In the genomic region with DNA sequence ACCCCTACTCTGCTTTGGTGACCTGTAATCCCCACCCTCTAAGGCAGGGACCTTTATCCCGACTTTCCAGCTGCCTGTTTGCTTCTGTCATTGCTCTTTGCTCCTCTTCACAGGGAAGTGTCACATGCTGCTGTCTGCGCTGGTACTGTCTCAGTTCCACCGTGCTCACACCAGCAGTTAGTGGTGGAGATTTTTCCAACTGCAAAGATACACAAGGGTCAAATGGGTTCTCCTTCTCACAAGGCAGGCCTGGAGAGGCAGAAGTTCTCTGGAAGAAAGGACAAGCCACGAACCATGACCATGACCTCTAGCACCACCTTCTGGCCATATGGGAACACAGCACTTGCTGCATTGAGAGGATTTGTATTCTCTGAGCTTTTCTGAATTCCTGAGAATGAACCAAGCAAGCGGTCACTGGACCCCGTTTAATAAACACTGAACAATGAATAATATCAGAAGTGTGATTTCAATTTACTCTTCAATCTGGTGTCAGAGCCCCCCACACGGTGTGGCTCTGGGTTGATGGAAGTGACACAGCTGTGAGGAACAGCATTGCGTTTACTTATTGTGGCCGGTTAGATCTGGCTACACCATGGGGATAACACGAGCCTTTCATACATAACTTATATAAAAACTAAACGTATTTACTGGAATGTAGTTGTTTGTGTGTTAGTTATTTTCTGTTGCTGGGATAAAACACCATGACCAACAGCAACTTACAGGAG, we compare ENCODE assay signal across 8 mouse cellular contexts. TPM values are rescaled to one million over a fixed set of nuclear protein-coding genes. Genes with fewer than 3 reads are reported as not detected.
A peak's percentile ranks its signal among the peaks of the same experiment; 100 is the strongest.
DNase-seq lines count a peak whose midpoint lies in the region; ATAC-seq and TF ChIP-seq lines count a peak whose summit lies in the region.

No protein-coding gene starts in this region.

- H3K9ac ChIP-seq in lung, postnatal 0 days (replicated peaks; ENCODE audit: low read depth) = no peak overlapping the region

- no peaks in the 10 kb centered on the region for H3K27me3 ChIP-seq in lung, postnatal 0 days (replicated peaks; ENCODE audit: insufficient read depth, low read length)

- H3K4me2 ChIP-seq in lung, postnatal 0 days (replicated peaks; ENCODE audit: low read depth, low read length) = no peak overlapping the region

- H3K9me3 ChIP-seq in lung, postnatal 0 days (ENCODE audit: low read length) = no peaks in the 10 kb centered on the region

- H3K27ac ChIP-seq in lung, postnatal 0 days (ENCODE audit: low read length) = no peak overlapping the region

- intact Hi-C loops in heart, postnatal 10 days (cut with DNase I) = loop anchor here (1.0 kb wide), 1 partner anchor 107 kb away; no protein-coding TSS in a partner anchor

- H3K4me3 ChIP-seq in lung, postnatal 0 days (ENCODE audit: low read depth, low read length) = no peak overlapping the region

- WGBS in lung, postnatal 0 days = 29% methylated on average over 11 of the region's 11 CpGs

- no peaks in the 10 kb centered on the region for H3K4me1 ChIP-seq in lung, postnatal 0 days (ENCODE audit: insufficient read depth, low read depth, low read length)

- no peaks in the 10 kb centered on the region for H3K36me3 ChIP-seq in lung, postnatal 0 days (ENCODE audit: insufficient read depth, low read length)

- ATAC-seq in lung, postnatal 0 days = peak; percentile 38; the same call in 1 of the 2 replicates

- TF ChIP-seq EP300 in lung, postnatal 0 days (IDR thresholded peaks at IDR 0.05) = no peak

- peak; percentile 52 for DNase-seq in adrenal gland, adult 2 months
- DNase-seq in adrenal gland, adult 18-20 months (ENCODE audit: low spot score in 2 of 2) = no peak
- DNase-seq in adrenal gland, postnatal 14 days = peak; percentile 75
- peak; percentile 73 for DNase-seq in embryo, embryonic 9.5 days (ENCODE audit: extremely low spot score)
- DNase-seq in heart, postnatal 10 days = peak; percentile 79 to 83
- peak; percentile 79 for DNase-seq in kidney, postnatal 10 days
- DNase-seq in lung, postnatal 0 days (ENCODE audit: low spot score) = peak; percentile 76
- DNase-seq in retina, embryonic 14.5 days (ENCODE audit: low spot score) = peak; percentile 92

- TF ChIP-seq CTCF in lung, postnatal 0 days (IDR thresholded peaks at IDR 0.05) = peak; percentile 90

RNA-seq across cellular contexts. Expression of gene Adra1d, which starts 32.0 kb away (rescaled TPM):
- 10 to 100 TPM; 26.1 to 30.8 TPM for total RNA-seq in adrenal gland, adult 2 months (2021)
- 50.8 and 66.2 TPM in 2 replicates for polyA plus RNA-seq in adrenal gland, adult 2 months (2012; rRNA removed)
- 10 to 100 TPM; 37.0 to 44.1 TPM for total RNA-seq in adrenal gland, adult 18-20 months (2021)
- total RNA-seq in adrenal gland, postnatal 14 days (2021) = 16.9 and 22.4 TPM in 2 replicates
- 1 to 10 TPM; 4.3 to 4.5 TPM for total RNA-seq in heart, postnatal 10 days (2021)
- 1.6 and 2.4 TPM in 2 replicates for polyA plus RNA-seq in lung, postnatal 0 days (2015; fragmentation: Nextera tagmentation; extraction: Ambion mirVana)

RNA-seq across cellular contexts. Expression of gene Smox, which starts 38.8 kb away (rescaled TPM):
- total RNA-seq in adrenal gland, adult 2 months (2021) = 10 to 100 TPM; 24.3 to 33.1 TPM
- 29.3 and 37.6 TPM in 2 replicates for polyA plus RNA-seq in adrenal gland, adult 2 months (2012; rRNA removed)
- total RNA-seq in adrenal gland, adult 18-20 months (2021) = 10 to 100 TPM; 24.7 to 28.3 TPM
- total RNA-seq in adrenal gland, postnatal 14 days (2021) = 21.8 and 25.1 TPM in 2 replicates
- 10 to 100 TPM; 29.7 to 35.2 TPM for total RNA-seq in heart, postnatal 10 days (2021)
- 31.0 and 31.1 TPM in 2 replicates for polyA plus RNA-seq in lung, postnatal 0 days (2015; fragmentation: Nextera tagmentation; extraction: Ambion mirVana)

Comparison
In these comparisons a context has a peak if more than half of its experiments do, and no peak if none do; other contexts are left out.
1. DNase-seq: peak in adrenal gland, adult 2 months (single experiment), adrenal gland, postnatal 14 days (single experiment), embryo, embryonic 9.5 days (single experiment), heart, postnatal 10 days (2 of 2), kidney, postnatal 10 days (single experiment), lung, postnatal 0 days (single experiment) and retina, embryonic 14.5 days (single experiment); none in adrenal gland, adult 18-20 months (0 of 2).